Mouse (Mus musculus) embryonic facial prominence, embryonic 13.5 days (tissue): Measurements from ENCODE around the gene Kcnk12. TPM values are rescaled to one million over a fixed set of nuclear protein-coding genes. Genes with fewer than 3 reads are reported as not detected.

Experiments used
- ATAC-seq: fragments of 200-750 bp; cut with Nextera tagmentation; 2 replicates; pipeline ENCODE4 v1.8.0; 2017; ENCODE audit warnings: low read depth; ENCODE audit not compliant: insufficient number of reproducible peaks, insufficient read depth, low FRiP score, low TSS enrichment
- H3K27ac ChIP-seq: fragments of 300-500 bp; sonication (generic); 2 replicates; pipeline ENCODE4 v1.5.1; 2015; ENCODE audit warnings: moderate library complexity, mild to moderate bottlenecking, inconsistent platforms
- H3K27me3 ChIP-seq: fragments of 300-500 bp; sonication (generic); 2 replicates; pipeline ENCODE4 v1.6.1; 2015; ENCODE audit warnings: mild to moderate bottlenecking, inconsistent platforms
- H3K36me3 ChIP-seq: fragments of 300-500 bp; sonication (generic); 2 replicates; pipeline ENCODE4 v1.6.1; 2015; ENCODE audit warnings: mild to moderate bottlenecking, inconsistent platforms
- H3K4me1 ChIP-seq: fragments of 300-500 bp; sonication (generic); 2 replicates; pipeline ENCODE4 v1.6.1; 2015; ENCODE audit warnings: inconsistent platforms
- H3K4me2 ChIP-seq: fragments of 300-500 bp; sonication (generic); 2 replicates; pipeline ENCODE4 v1.6.1; 2015; ENCODE audit warnings: moderate library complexity, mild to moderate bottlenecking, inconsistent platforms
- H3K4me3 ChIP-seq: fragments of 300-500 bp; sonication (generic); 2 replicates; pipeline ENCODE4 v1.5.1; 2015; ENCODE audit warnings: mild to moderate bottlenecking, inconsistent platforms
- H3K9ac ChIP-seq: fragments of 300-500 bp; sonication (generic); 2 replicates; pipeline ENCODE4 v1.6.1; 2015; ENCODE audit warnings: mild to moderate bottlenecking, inconsistent platforms
- H3K9me3 ChIP-seq: fragments of 300-500 bp; sonication (generic); 2 replicates; pipeline ENCODE4 v1.6.1; 2016; ENCODE audit warnings: inconsistent platforms
- WGBS: fragments of 180-500 bp; shearing (Covaris S2); methylation state at CpG from one replicate; pipeline ENCODE4 v1.1.7; 2015; ENCODE audit warnings: mixed read lengths; 5-methylcytosine and 5-hydroxymethylcytosine counted together
- polyA plus RNA-seq: library from polyadenylated mRNA; unstranded; fragments of >200 nt; fragmentation: Nextera tagmentation; extraction: Ambion mirVana; gene quantifications from 2 replicates; pipeline ENCODE4 v1.2.1, GENCODE M21; 2015

Kcnk12 gene
- polyA plus RNA-seq, 1 experiment from 2014 or later = not detected

GRCm38 (mm10) chr17:87695874-87696465, 101.8 kb downstream of the Kcnk12 start:
- no peaks in the 10 kb centered on the region for H3K4me1 ChIP-seq
- peaks cover 61% of the 10 kb centered on the region for H3K36me3 ChIP-seq
- H3K9ac ChIP-seq = no peak overlapping the region
- no peak overlapping the region for H3K4me2 ChIP-seq
- WGBS = 88% methylated on average over 11 of the region's 11 CpGs
- H3K27me3 ChIP-seq = no peaks in the 10 kb centered on the region
- no peaks in the 10 kb centered on the region for H3K9me3 ChIP-seq
- no peak for ATAC-seq
- no peak overlapping the region for H3K4me3 ChIP-seq
- H3K27ac ChIP-seq = no peak overlapping the region; the same call in 1 of the 2 replicates

Other genes starting within 250 kb of the Kcnk12 start
- 112 and 163 TPM in 2 replicates for gene Epcam, start 162.0 kb downstream of the Kcnk12 start, polyA plus RNA-seq
- gene Msh2, start 125.7 kb downstream of the Kcnk12 start, polyA plus RNA-seq = 85.3 and 85.8 TPM in 2 replicates
- not detected in 2 replicates for gene Rpl36-ps4, start 123.0 kb upstream of the Kcnk12 start, polyA plus RNA-seq
- 54.6 and 55.0 TPM in 2 replicates for gene Msh6, start 177.1 kb upstream of the Kcnk12 start, polyA plus RNA-seq